Mouse (Mus musculus) lung, postnatal 36 days (tissue): ENCODE measurements at regions not wholly inside any gene's neighbourhood (a gene's known extent, or its start where the extent isn't known, plus 50 kb on each side); places are given as distances from the start of the nearest gene placed in this dataset.

Experiments used
- DNase-seq: peaks from one replicate; pipeline ENCODE4 v3.0.0; 2022; ENCODE audit warnings: mixed read lengths

- no peak for DNase-seq
Measured at GRCm38 (mm10) chr17:7467638-7468037, 82.4 kb upstream of the Unc93a2 start.

- no peak for DNase-seq
Measured at GRCm38 (mm10) chr17:7464901-7465300, 79.6 kb upstream of the Unc93a2 start.

GRCm38 (mm10) chr17:7461164-7461563 is 75.9 kb upstream of the Unc93a2 start:
- no peak for DNase-seq

GRCm38 (mm10) chr17:7456939-7457338 is 71.7 kb upstream of the Unc93a2 start:
- no peak for DNase-seq

- peak; percentile 76 for DNase-seq
Measured at GRCm38 (mm10) chr17:7443822-7444221, 58.6 kb upstream of the Unc93a2 start.

- no peak for DNase-seq
Measured at GRCm38 (mm10) chr17:7435075-7435474, 49.8 kb upstream of the Unc93a2 start.
